Comparison of ENCODE assay signal across 8 mouse cellular contexts in genomic region chr7:18925162-18925938, GRCm38 (mm10). TPM values are rescaled to one million over a fixed set of nuclear protein-coding genes. Genes with fewer than 3 reads are reported as not detected.
DNase-seq lines count a peak whose midpoint lies in the region; ATAC-seq and TF ChIP-seq lines count a peak whose summit lies in the region.

Gene Nova2, plus strand, starts transcription at chr7:18925888.

- no peak within 1 kb of the TSS for H3K27ac ChIP-seq in ES-E14 (ENCODE audit: insufficient read depth, low read depth, low read length, poor library complexity, severe bottlenecking)
- H3K27ac ChIP-seq in forebrain, embryonic 16.5 days (ENCODE audit: low read length) = peak within 1 kb of the TSS; percentile 96
- H3K27ac ChIP-seq in liver, embryonic 16.5 days (ENCODE audit: low read length) = no peak within 1 kb of the TSS
- peak within 1 kb of the TSS; percentile 81 for H3K27ac ChIP-seq in neural tube, embryonic 12.5 days
- H3K27ac ChIP-seq in stomach, embryonic 16.5 days (ENCODE audit: low read length) = no peak within 1 kb of the TSS

- DNase-seq in ES-E14 (ENCODE audit: low read depth, low spot score) = peak; percentile 94
- peak; percentile 97 for DNase-seq in cerebellum, adult 11-12 months
- DNase-seq in heart, postnatal 25 days (ENCODE audit: low spot score) = peak; percentile 86
- DNase-seq in layer of hippocampus, adult 11-12 months (ENCODE audit: low spot score) = peak; percentile 97

- H3K9ac ChIP-seq in ES-E14 (ENCODE audit: insufficient read depth, low read depth, low read length, poor library complexity, severe bottlenecking) = peak within 1 kb of the TSS; percentile 23
- peak within 1 kb of the TSS; percentile 100 for H3K9ac ChIP-seq in forebrain, embryonic 16.5 days (replicated peaks; ENCODE audit: low read depth, low read length)
- no peak within 1 kb of the TSS for H3K9ac ChIP-seq in liver, embryonic 16.5 days (ENCODE audit: low read depth, low read length)
- peak within 1 kb of the TSS; percentile 99 for H3K9ac ChIP-seq in neural tube, embryonic 12.5 days
- peak within 1 kb of the TSS; percentile 78 for H3K9ac ChIP-seq in stomach, embryonic 16.5 days (ENCODE audit: low read length)

- H3K4me1 ChIP-seq in ES-E14 (ENCODE audit: control insufficient read depth in 2 of 2, insufficient read depth in 2 of 2, low read length in 2 of 2, poor library complexity in 1 of 2) = peaks cover 9 to 15% of the 10 kb centered on the region in 2 experiments
- H3K4me1 ChIP-seq in forebrain, embryonic 16.5 days (replicated peaks; ENCODE audit: control insufficient read depth, insufficient read depth, low read length) = peaks cover 65% of the 10 kb centered on the region
- no peaks in the 10 kb centered on the region for H3K4me1 ChIP-seq in liver, embryonic 16.5 days (ENCODE audit: control insufficient read depth, low read depth, low read length)
- H3K4me1 ChIP-seq in neural tube, embryonic 12.5 days = peaks cover 72% of the 10 kb centered on the region
- H3K4me1 ChIP-seq in stomach, embryonic 16.5 days (ENCODE audit: control insufficient read depth, insufficient read depth, low read length) = peaks cover 16% of the 10 kb centered on the region

- intact Hi-C loops in heart, postnatal 25 days (cut with DNase I) = no loop called here

- H3K36me3 ChIP-seq in ES-E14 (ENCODE audit: control insufficient read depth, insufficient read depth, low read length, poor library complexity, severe bottlenecking) = no peaks in the 10 kb centered on the region
- no peaks in the 10 kb centered on the region for H3K36me3 ChIP-seq in forebrain, embryonic 16.5 days (ENCODE audit: control insufficient read depth, insufficient read depth)
- no peaks in the 10 kb centered on the region for H3K36me3 ChIP-seq in liver, embryonic 16.5 days (ENCODE audit: control insufficient read depth, insufficient read depth)
- no peaks in the 10 kb centered on the region for H3K36me3 ChIP-seq in neural tube, embryonic 12.5 days
- no peaks in the 10 kb centered on the region for H3K36me3 ChIP-seq in stomach, embryonic 16.5 days (ENCODE audit: control insufficient read depth, insufficient read depth, low read length)

- H3K27me3 ChIP-seq in forebrain, embryonic 16.5 days (replicated peaks; ENCODE audit: control insufficient read depth, insufficient read depth, low read length) = no peaks in the 10 kb centered on the region
- H3K27me3 ChIP-seq in liver, embryonic 16.5 days (ENCODE audit: control insufficient read depth, insufficient read depth, low read depth, low read length) = peaks cover 50% of the 10 kb centered on the region
- no peaks in the 10 kb centered on the region; the same call in 1 of the 2 replicates for H3K27me3 ChIP-seq in neural tube, embryonic 12.5 days (replicated peaks)
- H3K27me3 ChIP-seq in stomach, embryonic 16.5 days (ENCODE audit: control insufficient read depth, insufficient read depth, low read length) = peaks cover 31% of the 10 kb centered on the region

- in situ Hi-C loops in ES-E14 (cut with MboI; ENCODE audit: low sequenced_read_pairs in 2 of 2, unreplicated experiment in 2 of 2) = no loop called here

- peak within 1 kb of the TSS; percentile 72 to 84 for H3K4me3 ChIP-seq in ES-E14 (ENCODE audit: insufficient read depth in 1 of 2, low read depth in 1 of 2, low read length in 2 of 2, poor library complexity in 1 of 2, severe bottlenecking in 1 of 2)
- H3K4me3 ChIP-seq in forebrain, embryonic 16.5 days (replicated peaks; ENCODE audit: low read length) = peak within 1 kb of the TSS; percentile 88
- peak within 1 kb of the TSS; percentile 38 for H3K4me3 ChIP-seq in liver, embryonic 16.5 days (ENCODE audit: low read depth, low read length)
- peak within 1 kb of the TSS; percentile 92 for H3K4me3 ChIP-seq in neural tube, embryonic 12.5 days
- H3K4me3 ChIP-seq in stomach, embryonic 16.5 days (replicated peaks; ENCODE audit: low read length) = peak within 1 kb of the TSS; percentile 54

- under 1% methylated on average over 30 of the region's 45 CpGs for WGBS in forebrain, embryonic 16.5 days
- 0% methylated on average over 27 of the region's 45 CpGs for WGBS in liver, embryonic 16.5 days (ENCODE audit: insufficient replicate concordance)
- under 1% methylated on average over 30 of the region's 45 CpGs for WGBS in neural tube, embryonic 12.5 days
- 1% methylated on average over 31 of the region's 45 CpGs for WGBS in stomach, embryonic 16.5 days

- peak within 1 kb of the TSS; percentile 80 for H3K4me2 ChIP-seq in forebrain, embryonic 16.5 days (ENCODE audit: low read length)
- H3K4me2 ChIP-seq in liver, embryonic 16.5 days (ENCODE audit: low read depth, low read length) = peak within 1 kb of the TSS; percentile 47
- H3K4me2 ChIP-seq in neural tube, embryonic 12.5 days (replicated peaks) = peak within 1 kb of the TSS; percentile 77
- H3K4me2 ChIP-seq in stomach, embryonic 16.5 days (ENCODE audit: low read depth, low read length) = peak within 1 kb of the TSS; percentile 92

- ATAC-seq in forebrain, embryonic 16.5 days = peak; percentile 81
- peak; percentile 62 for ATAC-seq in liver, embryonic 16.5 days (ENCODE audit: low read depth)
- ATAC-seq in neural tube, embryonic 12.5 days (ENCODE audit: low FRiP score, low read depth) = peak; percentile 80
- peak; percentile 91 for ATAC-seq in stomach, embryonic 16.5 days (ENCODE audit: insufficient read depth, low FRiP score)

- no peaks in the 10 kb centered on the region for H3K9me3 ChIP-seq in ES-E14 (ENCODE audit: control insufficient read depth, insufficient read depth, low read depth, low read length)
- H3K9me3 ChIP-seq in forebrain, embryonic 16.5 days (ENCODE audit: control insufficient read depth, low read length) = no peaks in the 10 kb centered on the region
- no peaks in the 10 kb centered on the region for H3K9me3 ChIP-seq in liver, embryonic 16.5 days (replicated peaks; ENCODE audit: control insufficient read depth, low read length)
- no peaks in the 10 kb centered on the region for H3K9me3 ChIP-seq in neural tube, embryonic 12.5 days
- no peaks in the 10 kb centered on the region for H3K9me3 ChIP-seq in stomach, embryonic 16.5 days (replicated peaks; ENCODE audit: control insufficient read depth, low read length)

TF ChIP-seq in ES-E14, 5 proteins besides CTCF, POLR2A, EP300 and RAD21:
- no peak for TF ChIP-seq ZNF384 (IDR thresholded peaks at IDR 0.05; ENCODE audit: low read depth, low read length)
- no peak for TF ChIP-seq HCFC1 (IDR thresholded peaks at IDR 0.05; ENCODE audit: borderline replicate concordance, insufficient read depth, low read length)
- no peak for TF ChIP-seq MAFK (IDR thresholded peaks at IDR 0.05; ENCODE audit: insufficient read depth, low read depth, low read length)
- TF ChIP-seq CHD2 (IDR thresholded peaks at IDR 0.05; ENCODE audit: low read depth, low read length) = no peak
- TF ChIP-seq ZC3H11A (IDR thresholded peaks at IDR 0.05; ENCODE audit: borderline replicate concordance, low read depth, low read length) = no peak

RNA-seq across cellular contexts. Expression of gene Nova2, which starts in this region (rescaled TPM):
- total RNA-seq in ES-E14 (2012; rRNA removed) = 0.79 and 0.80 TPM in 2 replicates
- polyA plus RNA-seq in forebrain, embryonic 16.5 days (2015; fragmentation: Nextera tagmentation; extraction: Ambion mirVana) = 15.8 and 17.3 TPM in 2 replicates
- 1 to 10 TPM; 5.5 to 6.6 TPM for total RNA-seq in heart, postnatal 25 days (2021)
- 0.06 and 0.09 TPM in 2 replicates for polyA plus RNA-seq in liver, embryonic 16.5 days (2015; fragmentation: Nextera tagmentation; extraction: Ambion mirVana)
- polyA plus RNA-seq in neural tube, embryonic 12.5 days (2016; fragmentation: Nextera tagmentation; extraction: Ambion mirVana) = 12.1 and 12.6 TPM in 2 replicates
- polyA plus RNA-seq in stomach, embryonic 16.5 days (2015; fragmentation: Nextera tagmentation; extraction: Ambion mirVana) = 0.39 and 0.62 TPM in 2 replicates

Comparison
In these comparisons a context has a peak if more than half of its experiments do, and no peak if none do; other contexts are left out.
1. Peak in DNase-seq, H3K4me3 ChIP-seq and H3K9ac ChIP-seq in ES-E14; RNA of the gene not detected or under 1 TPM.
2. Peak in ATAC-seq, H3K4me3 ChIP-seq and H3K4me2 ChIP-seq in liver, embryonic 16.5 days; RNA of the gene not detected or under 1 TPM.
3. Peak in ATAC-seq, H3K4me3 ChIP-seq, H3K9ac ChIP-seq and H3K4me2 ChIP-seq in stomach, embryonic 16.5 days; RNA of the gene not detected or under 1 TPM.
4. H3K27ac ChIP-seq: peak in forebrain, embryonic 16.5 days (single experiment) and neural tube, embryonic 12.5 days (single experiment); none in ES-E14 (single experiment), liver, embryonic 16.5 days (single experiment) and stomach, embryonic 16.5 days (single experiment).
5. H3K4me3 ChIP-seq: peak in every context shown above with its lines; median percentile 92 in neural tube, embryonic 12.5 days; 88 in forebrain, embryonic 16.5 days; 78 in ES-E14; 54 in stomach, embryonic 16.5 days; 38 in liver, embryonic 16.5 days.
6. Peak in every context shown above with its lines, with median percentiles within 50 percentile points of each other: DNase-seq, ATAC-seq and H3K4me2 ChIP-seq.